Mouse (Mus musculus) MEL (cell line): Measurements from ENCODE around the gene Fgfr2. TPM values are rescaled to one million over a fixed set of nuclear protein-coding genes. Genes with fewer than 3 reads are reported as not detected.

Source experiments
- DNase-seq: peaks from one replicate; pipeline ENCODE4 v3.0.0; 2011; ENCODE audit warnings: low read depth, low spot score
- H3K27ac ChIP-seq: 2 replicates; pipeline ENCODE4 v1.5.1; 2012; ENCODE audit warnings: low read depth, mild to moderate bottlenecking, control low read depth, low read length, moderate library complexity; ENCODE audit not compliant: control insufficient read depth
- H3K27me3 ChIP-seq, 2 experiments: fragments of 150-350 bp in 1 of 2; sonication (generic) in 1 of 2; 2 replicates each; pipeline ENCODE4 v1.6.1; 2012; ENCODE audit warnings: low read length in 2 of 2, mild to moderate bottlenecking in 2 of 2, improper control_type of control experiment in 1 of 2, moderate library complexity in 1 of 2; ENCODE audit not compliant: insufficient read depth in 2 of 2, control insufficient read depth in 1 of 2
- H3K36me3 ChIP-seq, 2 experiments: 2 replicates each; pipeline ENCODE4 v1.6.1; 2012 to 2014; ENCODE audit warnings: low read length in 2 of 2, improper control_type of control experiment in 1 of 2, inconsistent platforms in 1 of 2, mild to moderate bottlenecking in 1 of 2; ENCODE audit not compliant: insufficient read depth in 2 of 2, control insufficient read depth in 1 of 2
- H3K4me1 ChIP-seq, 2 experiments: fragments of 150-350 bp in 1 of 2; sonication (generic) in 1 of 2; 2 replicates each; pipeline ENCODE4 v1.6.1; 2012; ENCODE audit warnings: low read length in 2 of 2, improper control_type of control experiment in 1 of 2, mild to moderate bottlenecking in 1 of 2; ENCODE audit not compliant: insufficient read depth in 2 of 2, control insufficient read depth in 1 of 2
- H3K4me3 ChIP-seq, 2 experiments: fragments of 150-350 bp in 1 of 2; sonication (generic) in 1 of 2; 2 replicates each; pipeline ENCODE4 v1.5.1; 2012; ENCODE audit warnings: low read depth in 2 of 2, low read length in 2 of 2, mild to moderate bottlenecking in 2 of 2, moderate library complexity in 2 of 2, control low read depth in 1 of 2, improper control_type of control experiment in 1 of 2; ENCODE audit not compliant: control insufficient read depth in 1 of 2, insufficient read depth in 1 of 2
- H3K79me2 ChIP-seq: 2 replicates; pipeline ENCODE4 v1.6.1; 2012; ENCODE audit warnings: mild to moderate bottlenecking, low read length, moderate library complexity; ENCODE audit not compliant: control insufficient read depth, poor library complexity, insufficient read depth
- H3K9ac ChIP-seq: 2 replicates; pipeline ENCODE4 v1.6.1; 2012; ENCODE audit warnings: low read depth, mild to moderate bottlenecking, control low read depth, low read length, moderate library complexity; ENCODE audit not compliant: control insufficient read depth, poor library complexity, severe bottlenecking
- H3K9me3 ChIP-seq: fragments of 150-350 bp; sonication (generic); replicated peaks from 2 replicates; pipeline ENCODE4 v1.6.1; 2012; ENCODE audit warnings: mild to moderate bottlenecking, low read length, improper control_type of control experiment, moderate library complexity; ENCODE audit not compliant: insufficient read depth
- BHLHE40 ChIP-seq: IDR thresholded peaks from 2 replicates; pipeline ENCODE4 v1.6.1; 2012; ENCODE audit warnings: low read depth, mild to moderate bottlenecking, inconsistent platforms, low read length, improper control_type of control experiment, borderline replicate concordance
- CHD1 ChIP-seq: IDR thresholded peaks from 2 replicates; pipeline ENCODE4 v1.6.1; 2012; ENCODE audit warnings: low read depth, mild to moderate bottlenecking, inconsistent platforms, low read length, improper control_type of control experiment
- CHD2 ChIP-seq: IDR thresholded peaks from 2 replicates; pipeline ENCODE4 v1.6.1; 2011; ENCODE audit warnings: low read length, improper control_type of control experiment
- CTCF ChIP-seq, 3 experiments: IDR thresholded peaks in 2 of 3; conservative IDR thresholded peaks in 1 of 3; 2 replicates each; pipeline ENCODE4 v1.5.1; 2011 to 2012; ENCODE audit warnings: low read length in 3 of 3, low read depth in 2 of 3, mild to moderate bottlenecking in 2 of 3, improper control_type of control experiment in 1 of 3, inconsistent platforms in 1 of 3, mixed read lengths in 1 of 3, moderate library complexity in 1 of 3; ENCODE audit not compliant: control insufficient read depth in 1 of 3, insufficient read depth in 1 of 3, poor library complexity in 1 of 3, severe bottlenecking in 1 of 3
- EP300 ChIP-seq, 2 experiments: IDR thresholded peaks; 2 replicates each; pipeline ENCODE4 v1.6.1; 2011; ENCODE audit warnings: improper control_type of control experiment in 2 of 2, low read length in 2 of 2, low read depth in 1 of 2, mild to moderate bottlenecking in 1 of 2
- ETS1 ChIP-seq: IDR thresholded peaks from 2 replicates; pipeline ENCODE4 v1.6.1; 2012; ENCODE audit warnings: low read depth, mild to moderate bottlenecking, inconsistent platforms, low read length, improper control_type of control experiment, moderate library complexity
- GABPA ChIP-seq: IDR thresholded peaks from 2 replicates; pipeline ENCODE4 v1.6.1; 2012; ENCODE audit warnings: low read depth, mild to moderate bottlenecking, inconsistent platforms, low read length, improper control_type of control experiment, moderate library complexity
- GATA1 ChIP-seq: IDR thresholded peaks from 2 replicates; pipeline ENCODE4 v1.6.1; 2011; ENCODE audit warnings: low read depth, low read length, improper control_type of control experiment
- JUND ChIP-seq: IDR thresholded peaks from 2 replicates; pipeline ENCODE4 v1.6.1; 2011; ENCODE audit warnings: low read depth, mild to moderate bottlenecking, improper control_type of control experiment, low read length
- KAT2A ChIP-seq: conservative IDR thresholded peaks from 2 replicates; pipeline ENCODE4 v1.6.1; 2012; ENCODE audit warnings: low read depth, low read length, improper control_type of control experiment, inconsistent platforms
- MAX ChIP-seq: IDR thresholded peaks from 2 replicates; pipeline ENCODE4 v1.6.1; 2011; ENCODE audit warnings: low read length, improper control_type of control experiment
- MEF2A ChIP-seq: IDR thresholded peaks from 2 replicates; pipeline ENCODE4 v1.6.1; 2014; ENCODE audit warnings: low read depth, mild to moderate bottlenecking, inconsistent platforms, low read length, improper control_type of control experiment; ENCODE audit not compliant: poor library complexity, insufficient replicate concordance, severe bottlenecking; ENCODE audit errors: extremely low read depth
- MXI1 ChIP-seq: IDR thresholded peaks from 2 replicates; pipeline ENCODE4 v1.6.1; 2011; ENCODE audit warnings: mild to moderate bottlenecking, low read depth, low read length, improper control_type of control experiment
- POLR2A ChIP-seq, 2 experiments: IDR thresholded peaks; 2 replicates each; pipeline ENCODE4 v1.6.1; 2011 to 2012; ENCODE audit warnings: low read length in 2 of 2, mild to moderate bottlenecking in 2 of 2, control low read depth in 1 of 2, improper control_type of control experiment in 1 of 2, low read depth in 1 of 2, moderate library complexity in 1 of 2; ENCODE audit not compliant: control insufficient read depth in 1 of 2, insufficient read depth in 1 of 2, poor library complexity in 1 of 2
- POLR2AphosphoS5 ChIP-seq: IDR thresholded peaks from 2 replicates; pipeline ENCODE4 v1.6.1; 2012; ENCODE audit warnings: low read depth, borderline replicate concordance, mild to moderate bottlenecking, inconsistent platforms, low read length, moderate library complexity, mixed read lengths
- RAD21 ChIP-seq: IDR thresholded peaks from 2 replicates; pipeline ENCODE4 v1.6.1; 2011; ENCODE audit warnings: mild to moderate bottlenecking, low read depth, low read length, improper control_type of control experiment
- TAL1 ChIP-seq: IDR thresholded peaks from 2 replicates; pipeline ENCODE4 v1.6.1; 2012; ENCODE audit warnings: mild to moderate bottlenecking, inconsistent platforms, low read length, moderate library complexity, mixed read lengths
- TCF12 ChIP-seq: IDR thresholded peaks from 2 replicates; pipeline ENCODE4 v1.6.1; 2014; ENCODE audit warnings: low read depth, mild to moderate bottlenecking, inconsistent platforms, low read length, improper control_type of control experiment, moderate library complexity
- UBTF ChIP-seq: IDR thresholded peaks from 2 replicates; pipeline ENCODE4 v1.6.1; 2012; ENCODE audit warnings: low read depth, mild to moderate bottlenecking, inconsistent platforms, low read length, improper control_type of control experiment, moderate library complexity, borderline replicate concordance; ENCODE audit not compliant: insufficient read depth
- ZC3H11A ChIP-seq: IDR thresholded peaks from 2 replicates; pipeline ENCODE4 v1.6.1; 2012; ENCODE audit warnings: low read depth, mild to moderate bottlenecking, inconsistent platforms, low read length, improper control_type of control experiment
- ZKSCAN1 ChIP-seq: IDR thresholded peaks from 2 replicates; pipeline ENCODE4 v1.6.1; 2012; ENCODE audit warnings: low read depth, mild to moderate bottlenecking, inconsistent platforms, low read length, improper control_type of control experiment, moderate library complexity
- ZMIZ1 ChIP-seq: IDR thresholded peaks from 2 replicates; pipeline ENCODE4 v1.6.1; 2012; ENCODE audit warnings: low read depth, mild to moderate bottlenecking, inconsistent platforms, low read length, improper control_type of control experiment, moderate library complexity
- ZNF384 ChIP-seq: IDR thresholded peaks from 2 replicates; pipeline ENCODE4 v1.6.1; 2012; ENCODE audit warnings: low read depth, mild to moderate bottlenecking, inconsistent platforms, low read length, improper control_type of control experiment
- polyA plus RNA-seq, 2 experiments: library from polyadenylated mRNA; stranded (reverse) in 1 of 2; unstranded in 1 of 2; fragments of >175 nt in 1 of 2; fragments of >200 nt in 1 of 2; gene quantifications; 2 replicates each; pipeline versions ENCODE4 v1.2.1 to v1.2.4; 2012; ENCODE audit warnings: low replicate concordance in 2 of 2, low read depth in 1 of 2; ENCODE audit not compliant: insufficient read length in 2 of 2, insufficient read depth in 1 of 2, missing spikeins in 1 of 2
- total RNA-seq: library from RNA; depleted of rRNA; stranded (reverse); fragments of 300-350 nt; gene quantifications from 2 replicates; pipeline ENCODE4 v1.2.3, GENCODE M21; 2012

The Fgfr2 gene
- total and polyA plus RNA-seq, 3 experiments: not detected

- TF ChIP-seq KAT2A (no peak), MXI1 (no peak), MAX (no peak), RAD21 (no peak), TAL1 (no peak), UBTF (no peak), GATA1 (no peak), ZKSCAN1 (no peak), JUND (no peak), CHD1 (no peak), ETS1 (no peak), CHD2 (no peak), POLR2A (IDR thresholded peaks at IDR 0.05; ENCODE audit: control insufficient read depth in 1 of 2, insufficient read depth in 1 of 2, low read depth in 1 of 2, low read length in 2 of 2, poor library complexity in 1 of 2) (no peak), GABPA (no peak), CTCF (IDR thresholded peaks at IDR 0.05 in 2 of 3, conservative IDR thresholded peaks at IDR 0.05 in 1 of 3; ENCODE audit: control insufficient read depth in 1 of 3, insufficient read depth in 1 of 3, low read depth in 2 of 3, low read length in 3 of 3, poor library complexity in 1 of 3, severe bottlenecking in 1 of 3) (no peak), ZMIZ1 (no peak), EP300 (IDR thresholded peaks at IDR 0.05; ENCODE audit: low read depth in 1 of 2, low read length in 2 of 2) (no peak), MEF2A (no peak)
- no peak overlapping the region for H3K4me3 ChIP-seq
- H3K27me3 ChIP-seq: no peaks in the 10 kb centered on the region
- H3K79me2 ChIP-seq: no peaks in the 10 kb centered on the region
- no peaks in the 10 kb centered on the region for H3K36me3 ChIP-seq
- no peak overlapping the region for H3K9ac ChIP-seq
- H3K9me3 ChIP-seq: no peaks in the 10 kb centered on the region
- H3K27ac ChIP-seq: no peak overlapping the region
- no peak for DNase-seq
- H3K4me1 ChIP-seq: no peaks in the 10 kb centered on the region
These were observed 1028.5 kb downstream of the Fgfr2 start for GRCm38 (mm10) chr7:132094666-132095065.

GRCm38 (mm10) chr7:132091551-132091950 is 1031.6 kb downstream of the Fgfr2 start:
- Histone ChIP-seq H3K9me3 (no peaks in the 10 kb centered on the region), H3K27me3 (no peaks in the 10 kb centered on the region), H3K79me2 (no peaks in the 10 kb centered on the region), H3K27ac (no peak overlapping the region), H3K4me1 (no peaks in the 10 kb centered on the region), H3K9ac (no peak overlapping the region), H3K4me3 (no peak overlapping the region), H3K36me3 (no peaks in the 10 kb centered on the region)
- TF ChIP-seq ZC3H11A: no peak
- TF ChIP-seq BHLHE40: no peak
- TF ChIP-seq ZNF384: no peak
- no peak for TF ChIP-seq POLR2AphosphoS5
- TF ChIP-seq GATA1: no peak
- no peak for TF ChIP-seq MAX
- no peak for TF ChIP-seq TCF12
- TF ChIP-seq MEF2A: no peak
- no peak for TF ChIP-seq JUND
- no peak for DNase-seq
